ENCODE assay signal across 20 mouse cellular contexts in the genomic region with DNA sequence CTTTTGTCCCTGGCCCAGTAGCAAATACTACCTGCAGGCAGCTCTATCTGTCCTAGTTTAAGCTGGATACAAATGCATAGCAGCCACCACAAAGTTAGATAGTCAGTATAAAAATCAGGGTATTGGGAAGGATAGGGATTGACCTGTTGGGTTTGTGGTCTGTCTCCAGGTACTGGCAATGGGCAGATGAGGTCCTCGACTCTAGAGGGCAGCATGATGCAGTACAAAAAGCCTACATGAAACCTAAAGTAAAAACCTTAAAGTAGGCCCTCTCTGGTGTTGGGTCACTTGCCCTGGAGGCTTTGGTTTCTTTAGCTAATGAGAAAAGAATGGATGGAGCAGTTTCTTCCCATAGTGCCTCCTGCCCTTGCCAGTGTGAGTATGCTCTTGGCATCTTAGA. TPM values are rescaled to one million over a fixed set of nuclear protein-coding genes. Genes with fewer than 3 reads are reported as not detected.
DNase-seq lines count a peak whose midpoint lies in the region; ATAC-seq and TF ChIP-seq lines count a peak whose summit lies in the region.
"Had no signal": no experiment of that assay in that cellular context is flagged by ENCODE, and none has a peak within 500 bp of the region (broad histone marks: within the 10 kb centered on the region; RNA-seq: fewer than 3 reads in every experiment).

No protein-coding gene starts in this region.

- DNase-seq in forebrain, postnatal 0 days = no peak
- no peak for DNase-seq in layer of hippocampus, adult 2 months (ENCODE audit: low spot score in 2 of 2)
- DNase-seq in layer of hippocampus, adult 8-10 months (ENCODE audit: low spot score in 2 of 2) = no peak
- peak; percentile 9 for DNase-seq in 416B (ENCODE audit: low read depth)
- no peak for DNase-seq in left cerebral cortex, adult 18-20 months (ENCODE audit: low spot score in 2 of 2)
- DNase-seq: cerebellum, adult 11 months; heart, adult 18-20 months; kidney, postnatal 4 days; layer of hippocampus, postnatal 36 days; retina, postnatal 1 day; right cerebral cortex, postnatal 4 days; thymus, postnatal 4 days had no signal

- no peak overlapping the region for H3K4me2 ChIP-seq in forebrain, postnatal 0 days (ENCODE audit: low read depth)
- H3K4me2 ChIP-seq in forebrain, embryonic 13.5 days = no peak overlapping the region
- H3K4me2 ChIP-seq: embryonic facial prominence, embryonic 12.5 days; hindbrain, embryonic 13.5 days; limb, embryonic 12.5 days had no signal

- no peaks in the 10 kb centered on the region for H3K9me3 ChIP-seq in forebrain, postnatal 0 days (ENCODE audit: low read length)
- H3K9me3 ChIP-seq in forebrain, embryonic 13.5 days (replicated peaks) = no peaks in the 10 kb centered on the region
- H3K9me3 ChIP-seq: embryonic facial prominence, embryonic 12.5 days had no signal

- H3K4me3 ChIP-seq in forebrain, postnatal 0 days (ENCODE audit: low read depth, low read length) = no peak overlapping the region
- no peak overlapping the region for H3K4me3 ChIP-seq in forebrain, embryonic 13.5 days
- H3K4me3 ChIP-seq in layer of hippocampus, adult 2 months = no peak overlapping the region
- no peak overlapping the region for H3K4me3 ChIP-seq in cortical plate, adult 2 months (ENCODE audit: insufficient read depth, low read length)
- H3K4me3 ChIP-seq: embryonic facial prominence, embryonic 12.5 days; hindbrain, embryonic 13.5 days; limb, embryonic 12.5 days; midbrain, embryonic 10.5 days had no signal

- no peak overlapping the region for H3K27ac ChIP-seq in forebrain, postnatal 0 days (ENCODE audit: low read depth, low read length)
- no peak overlapping the region for H3K27ac ChIP-seq in forebrain, embryonic 13.5 days
- H3K27ac ChIP-seq in layer of hippocampus, adult 2 months = no peak overlapping the region
- no peak overlapping the region for H3K27ac ChIP-seq in cortical plate, adult 2 months (ENCODE audit: insufficient read depth, low read length)
- H3K27ac ChIP-seq: embryonic facial prominence, embryonic 12.5 days; hindbrain, embryonic 13.5 days; midbrain, embryonic 10.5 days had no signal

- no peak for ATAC-seq in forebrain, postnatal 0 days
- ATAC-seq in forebrain, embryonic 13.5 days = no peak
- ATAC-seq: forebrain, embryonic 16.5 days; intestine, embryonic 16.5 days had no signal

- H3K9ac ChIP-seq in forebrain, postnatal 0 days = no peak overlapping the region
- no peak overlapping the region for H3K9ac ChIP-seq in forebrain, embryonic 13.5 days
- H3K9ac ChIP-seq: embryonic facial prominence, embryonic 12.5 days; hindbrain, embryonic 13.5 days; limb, embryonic 12.5 days had no signal

- no peaks in the 10 kb centered on the region for H3K27me3 ChIP-seq in forebrain, postnatal 0 days (ENCODE audit: insufficient read depth, low read length)
- H3K27me3 ChIP-seq in forebrain, embryonic 13.5 days = no peaks in the 10 kb centered on the region
- H3K27me3 ChIP-seq: embryonic facial prominence, embryonic 12.5 days; hindbrain, embryonic 13.5 days; limb, embryonic 12.5 days had no signal

- WGBS in forebrain, postnatal 0 days = 60% methylated on average over 1 of the region's 1 CpGs
- WGBS in forebrain, embryonic 13.5 days = 58% methylated on average over 1 of the region's 1 CpGs

- peak; percentile 22 for TF ChIP-seq CTCF in forebrain, postnatal 0 days (IDR thresholded peaks at IDR 0.05; ENCODE audit: low read depth)
- TF ChIP-seq CTCF in layer of hippocampus, adult 2 months (conservative IDR thresholded peaks at IDR 0.05) = peak; percentile 68
- peak; percentile 51 for TF ChIP-seq CTCF in cortical plate, adult 2 months (IDR thresholded peaks at IDR 0.05; ENCODE audit: extremely low read depth, insufficient read depth, low read length)

- no peaks in the 10 kb centered on the region for H3K4me1 ChIP-seq in forebrain, postnatal 0 days (ENCODE audit: insufficient read depth)
- peaks cover 7% of the 10 kb centered on the region; the same call in 1 of the 2 replicates for H3K4me1 ChIP-seq in forebrain, embryonic 13.5 days
- H3K4me1 ChIP-seq in cortical plate, adult 2 months (ENCODE audit: control insufficient read depth, insufficient read depth, low read length) = peaks cover 6% of the 10 kb centered on the region
- H3K4me1 ChIP-seq: embryonic facial prominence, embryonic 12.5 days; midbrain, embryonic 10.5 days had no signal

- no peak for TF ChIP-seq POLR2A in cortical plate, adult 2 months (IDR thresholded peaks at IDR 0.05; ENCODE audit: extremely low read depth, insufficient read depth, low read length)

- H3K36me3 ChIP-seq in forebrain, postnatal 0 days (ENCODE audit: insufficient read depth) = peaks cover 6% of the 10 kb centered on the region; the same call in 1 of the 2 replicates
- peaks cover 12% of the 10 kb centered on the region for H3K36me3 ChIP-seq in forebrain, embryonic 13.5 days (ENCODE audit: poor library complexity, severe bottlenecking)

RNA-seq across cellular contexts. Expression of gene Dmap1, which starts 53.6 kb away (rescaled TPM):
- total RNA-seq in forebrain, postnatal 0 days (2014; rRNA removed) = 75.0 and 88.4 TPM in 2 replicates
- polyA plus RNA-seq in forebrain, postnatal 0 days (2015; fragmentation: Nextera tagmentation; extraction: Ambion mirVana) = 80.4 and 84.7 TPM in 2 replicates
- polyA plus RNA-seq in forebrain, embryonic 13.5 days (2015; fragmentation: Nextera tagmentation; extraction: Ambion mirVana) = 73.6 and 76.7 TPM in 2 replicates
- 10 to 100 TPM; 39.0 to 40.4 TPM for total RNA-seq in layer of hippocampus, adult 2 months (2021)
- total RNA-seq in layer of hippocampus, adult 8-10 months (2022) = 10 to 100 TPM; 38.0 to 39.9 (median 39.4) TPM
- polyA plus RNA-seq in cortical plate, adult 2 months (2012; rRNA removed) = 48.0 and 49.6 TPM in 2 replicates
- 10 to 100 TPM; 38.8 to 39.6 TPM for total RNA-seq in left cerebral cortex, adult 18-20 months (2021)
